Mouse (Mus musculus) layer of hippocampus, postnatal 10 days (tissue): Measurements from ENCODE around the gene Nova2. TPM values are rescaled to one million over a fixed set of nuclear protein-coding genes. Genes with fewer than 3 reads are reported as not detected.

Experiments
- DNase-seq, 2 experiments: peaks; one replicate each; pipeline ENCODE4 v3.0.0; 2021; ENCODE audit warnings: low spot score in 2 of 2
- total RNA-seq, 2 experiments: library from RNA; stranded (reverse); gene quantifications; 2 replicates each; pipeline ENCODE4 v1.2.3; 2021

Gene Nova2
- total RNA-seq, 2 experiments from 2014 or later: 106 to 112 TPM

DNA sequence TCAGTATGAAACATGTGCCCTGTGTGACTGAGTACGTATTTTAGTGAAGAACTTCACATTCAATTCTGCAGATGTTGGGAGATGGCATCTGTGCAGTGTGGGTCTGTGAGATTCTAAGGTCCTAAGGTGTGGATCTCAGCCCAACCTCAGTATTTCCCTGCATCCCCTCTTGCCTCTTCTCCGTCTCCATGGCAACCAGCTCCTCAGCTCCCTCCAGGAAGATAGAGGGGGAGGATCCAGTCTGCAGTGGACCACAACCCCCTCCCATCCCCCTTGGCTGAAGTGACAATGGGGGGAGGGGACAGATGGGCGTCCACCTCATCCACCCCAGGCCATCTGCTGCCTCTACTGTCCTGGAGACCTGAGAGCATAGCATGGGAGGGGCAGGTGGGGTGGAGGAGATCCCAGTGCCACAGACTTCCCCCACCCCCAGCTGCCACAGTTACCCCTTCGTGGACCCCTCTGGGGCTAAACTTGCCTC lies 1.9 kb upstream of the Nova2 start:
- peak; percentile 31 to 46 for DNase-seq

DNA sequence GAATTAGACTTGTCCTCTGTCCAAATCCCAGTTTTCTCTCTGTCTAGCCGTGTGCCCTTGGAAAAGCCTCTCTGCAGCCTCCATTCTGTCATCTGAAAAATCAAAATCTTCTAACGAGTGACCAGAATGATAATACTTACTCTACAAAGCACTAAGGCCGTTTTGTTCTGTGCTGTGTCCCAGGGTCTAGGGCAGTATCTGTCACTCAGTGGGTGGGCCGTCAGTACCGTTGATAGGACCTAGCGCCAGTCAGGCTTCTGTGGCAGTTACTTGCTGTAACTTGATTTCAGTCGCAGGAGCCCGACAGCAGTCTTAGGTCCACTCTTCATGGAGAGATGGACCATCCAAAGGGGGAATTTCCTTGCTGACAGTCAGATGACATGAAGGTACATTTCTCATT lies 1.4 kb upstream of the Nova2 start:
- peak in 1 of 2 experiments; percentile 15 for DNase-seq

DNA sequence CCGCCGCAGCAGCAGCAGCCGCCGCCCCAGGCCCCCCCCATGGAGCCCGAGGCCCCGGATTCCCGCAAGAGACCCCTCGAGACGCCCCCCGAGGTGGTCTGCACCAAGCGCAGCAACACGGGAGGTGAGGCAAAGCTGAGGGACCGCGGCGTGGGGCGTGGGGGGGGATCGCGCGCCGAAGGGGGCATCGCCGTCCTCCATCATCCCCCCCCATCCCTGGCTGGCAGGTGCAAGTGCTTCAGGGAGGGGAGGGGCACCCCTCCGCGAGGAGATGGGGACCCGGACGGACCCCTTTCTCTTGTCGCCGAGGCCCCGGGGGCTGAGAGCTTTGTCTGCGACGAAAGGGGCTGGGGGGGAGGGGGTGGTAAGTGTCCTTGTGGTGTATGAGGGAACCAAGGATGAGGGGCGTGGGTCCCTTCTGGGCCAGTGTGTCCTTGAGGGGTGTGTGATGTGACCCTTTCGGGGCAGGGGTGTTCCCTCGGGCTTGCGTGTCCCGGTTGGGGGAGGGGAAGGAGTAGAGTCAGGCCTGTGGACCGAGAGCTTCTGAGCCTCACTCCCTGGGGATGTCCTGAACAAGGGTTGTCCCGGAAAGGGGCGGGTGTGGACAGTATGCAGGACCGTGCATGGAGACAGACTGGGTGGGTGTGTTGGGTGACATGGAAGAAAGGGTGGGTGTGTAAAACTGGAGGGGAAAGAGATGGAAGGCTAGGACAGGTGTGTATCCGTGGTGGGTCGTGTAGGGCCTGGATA lies 528 bp downstream of the Nova2 start:
- DNase-seq: peak; percentile 45 to 63

DNA sequence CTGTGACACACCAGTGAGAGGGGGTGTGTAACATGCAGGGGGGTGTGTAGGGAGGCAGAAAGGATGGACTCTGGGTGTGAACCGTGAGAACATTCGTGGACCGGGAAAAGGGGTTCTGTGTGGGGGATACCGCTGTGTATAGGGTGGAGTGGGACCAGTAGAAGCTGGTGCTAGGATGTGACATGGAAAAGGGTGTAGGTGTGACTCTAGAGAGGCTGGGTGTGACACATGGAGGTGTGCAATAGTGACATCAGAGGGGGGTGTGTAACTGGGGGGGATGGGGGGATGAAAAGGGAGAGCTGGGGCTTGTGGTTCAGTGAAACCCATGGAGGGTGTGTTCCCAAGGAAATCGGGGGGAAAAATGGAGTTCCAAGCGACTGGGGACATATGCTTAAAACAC lies 1.2 kb downstream of the Nova2 start:
- no peak for DNase-seq

DNA sequence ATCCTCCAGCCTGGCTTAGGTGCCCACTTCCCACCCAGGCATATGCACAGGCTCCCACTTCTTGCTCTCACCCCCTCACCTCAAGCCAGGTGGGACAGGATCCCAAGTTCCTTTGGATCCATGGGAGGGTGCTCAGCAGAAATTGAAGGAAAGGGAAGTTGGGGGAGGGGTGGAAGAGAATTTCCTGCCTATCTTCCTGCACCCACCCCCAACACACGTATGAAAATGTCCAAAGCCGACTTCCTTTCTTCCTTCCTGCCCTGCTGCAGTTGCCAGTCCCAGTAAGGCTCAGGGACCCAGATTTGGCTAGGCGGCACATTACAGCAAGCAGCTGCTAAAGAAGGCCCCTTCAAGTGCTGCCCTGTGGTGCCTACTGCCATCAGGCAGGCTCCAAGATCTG lies 2.1 kb downstream of the Nova2 start:
- DNase-seq: no peak

DNA sequence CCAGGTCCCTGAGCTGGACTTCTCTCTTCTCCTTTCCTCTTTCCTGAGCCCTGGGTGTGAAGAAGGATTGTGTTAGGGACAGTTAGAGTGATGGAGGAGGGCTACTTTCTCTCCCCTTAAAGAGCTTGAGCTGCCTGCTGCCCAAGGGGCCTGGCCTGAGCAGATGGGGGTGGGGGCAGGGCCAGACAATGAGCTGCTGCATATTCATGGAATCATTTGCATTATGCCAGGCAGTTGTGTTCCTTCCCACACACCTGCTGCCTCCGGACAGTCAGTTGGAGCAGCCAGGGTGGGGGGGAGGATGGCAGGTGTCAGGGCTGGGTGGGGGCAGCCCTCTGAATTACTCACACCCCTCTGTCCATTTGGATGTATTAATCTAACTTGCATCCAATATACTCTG lies 16.7 kb downstream of the Nova2 start:
- DNase-seq: no peak

DNA sequence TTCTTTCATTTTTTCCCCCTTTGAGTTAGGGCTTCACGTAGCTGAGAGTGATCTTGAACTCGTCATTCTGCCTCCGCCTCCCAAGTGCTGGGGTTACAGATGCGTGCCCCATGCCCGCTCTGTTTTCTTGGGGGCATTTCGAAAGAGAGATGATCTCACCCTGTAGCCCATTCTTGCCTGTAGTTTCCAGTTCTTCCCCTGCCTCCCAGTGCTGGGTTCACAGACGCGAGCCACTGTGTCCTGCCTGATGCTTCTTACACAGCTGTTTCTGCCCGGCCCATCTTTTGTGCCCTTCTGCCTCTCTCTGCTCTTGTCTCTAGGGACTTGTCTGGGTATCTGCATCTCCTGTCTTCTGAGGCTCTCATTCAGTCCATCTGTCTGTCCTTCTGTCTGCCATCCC lies 17.1 kb downstream of the Nova2 start:
- no peak for DNase-seq

DNA sequence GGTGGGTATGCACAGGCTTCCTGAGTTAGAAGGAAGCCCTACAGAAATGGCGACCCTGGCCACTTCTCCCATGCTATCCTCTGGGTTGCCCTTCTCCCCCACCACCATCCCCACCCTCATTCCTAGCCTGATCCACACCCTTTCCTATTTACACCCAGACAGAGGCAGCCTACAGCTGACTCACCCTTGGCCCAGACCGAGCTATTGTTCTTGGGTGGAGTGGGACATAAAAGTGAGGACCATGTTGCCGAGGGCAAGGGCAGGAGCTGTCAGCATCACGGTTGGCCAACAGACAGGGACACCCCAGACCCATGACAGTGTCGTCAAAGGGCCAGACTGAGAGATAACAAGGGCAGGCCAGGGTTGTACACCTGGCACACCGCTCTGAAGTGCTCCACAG lies 22.5 kb downstream of the Nova2 start:
- no peak for DNase-seq

DNA sequence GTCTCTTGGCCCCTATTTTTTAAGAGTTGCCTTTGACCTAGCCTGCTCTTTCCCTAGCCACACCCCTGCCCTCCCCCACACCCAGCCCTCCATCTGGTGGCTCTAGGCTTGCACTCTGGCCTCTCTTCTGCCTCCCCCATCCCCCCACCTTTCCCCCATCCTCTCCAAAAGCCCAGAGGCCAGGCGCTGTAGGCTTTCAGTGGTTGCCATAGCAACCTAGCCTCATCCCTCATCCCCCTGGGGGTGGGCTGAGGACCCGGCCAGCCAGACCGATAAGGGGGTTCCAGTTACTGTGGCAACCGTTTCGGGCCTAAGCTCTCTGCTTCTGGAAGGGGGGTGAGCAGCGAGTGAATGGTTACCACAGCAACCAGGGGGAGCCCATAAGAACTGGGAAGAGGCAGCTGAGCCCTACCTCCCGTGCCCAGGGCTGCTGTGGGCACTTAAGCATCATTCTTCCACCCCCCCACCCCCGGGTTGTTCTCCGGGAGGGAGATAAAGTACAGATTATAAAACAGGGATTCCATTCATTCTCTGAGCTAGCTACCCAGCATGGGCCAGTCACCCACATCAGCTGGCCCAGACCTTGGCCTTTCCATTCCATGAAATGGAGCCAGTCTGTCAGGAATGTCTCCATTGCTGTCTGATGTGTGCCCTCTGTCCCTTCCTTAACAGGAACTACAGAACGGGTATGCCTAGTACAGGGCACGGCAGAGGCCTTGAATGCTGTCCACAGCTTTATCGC lies 24.3 kb downstream of the Nova2 start:
- peak; percentile 48 to 57 for DNase-seq

DNA sequence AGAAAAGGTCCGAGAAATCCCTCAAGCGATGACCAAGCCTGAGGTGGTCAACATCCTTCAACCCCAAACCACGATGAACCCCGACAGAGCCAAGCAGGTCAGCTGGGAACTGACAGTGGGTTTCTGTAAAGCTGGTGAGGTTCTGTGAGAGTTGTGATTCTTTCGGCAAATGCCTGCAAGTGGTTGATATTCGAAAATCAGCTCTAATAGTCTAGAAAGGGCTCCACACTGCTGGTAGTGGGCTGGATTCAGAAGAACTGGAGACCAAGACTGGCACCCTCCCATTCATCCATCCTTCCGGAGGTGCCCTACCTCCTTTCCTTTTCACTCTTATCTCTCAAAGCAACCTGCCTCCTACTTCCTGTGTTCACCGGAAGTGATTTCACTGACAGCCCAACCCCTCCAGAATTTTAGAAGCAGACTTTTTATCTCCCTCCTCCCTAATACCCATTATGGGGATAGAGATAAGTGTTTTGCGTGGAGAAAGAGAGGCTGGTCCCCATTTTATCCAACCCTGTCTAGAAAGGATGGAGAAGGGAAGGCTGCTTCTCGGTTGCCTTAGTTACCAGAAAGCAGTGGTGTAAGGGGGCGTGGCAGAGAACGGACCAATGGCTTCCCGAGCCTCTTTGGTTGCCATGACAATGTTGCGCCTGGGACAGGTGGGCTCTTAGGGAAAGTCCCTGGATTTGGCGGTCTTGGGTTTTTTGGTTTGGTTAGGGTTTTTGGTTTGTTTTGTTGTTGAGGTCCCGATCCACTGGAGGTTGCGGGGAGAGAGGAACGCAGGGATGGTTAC lies 25.0 kb downstream of the Nova2 start:
- DNase-seq: no peak

DNA sequence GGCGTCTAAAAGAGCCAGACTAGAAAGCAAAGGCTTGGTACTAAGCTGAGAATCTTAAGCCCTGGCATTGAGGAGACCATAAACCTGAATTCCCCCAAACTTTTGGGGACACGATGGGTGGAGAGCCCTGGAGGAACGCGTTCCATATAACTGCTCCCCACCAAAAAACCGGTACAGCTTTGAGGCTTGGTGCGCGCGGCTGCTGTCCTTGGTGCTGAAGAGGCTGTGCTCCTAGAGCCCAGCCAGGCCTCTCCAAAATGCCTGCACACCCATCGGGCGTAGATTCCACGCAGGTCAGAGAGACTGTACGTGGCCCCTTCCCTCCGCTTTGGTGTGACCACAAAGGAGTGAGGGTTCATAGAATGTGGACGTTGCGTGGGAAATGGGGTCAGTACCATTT lies 25.7 kb downstream of the Nova2 start:
- DNase-seq: no peak

DNA sequence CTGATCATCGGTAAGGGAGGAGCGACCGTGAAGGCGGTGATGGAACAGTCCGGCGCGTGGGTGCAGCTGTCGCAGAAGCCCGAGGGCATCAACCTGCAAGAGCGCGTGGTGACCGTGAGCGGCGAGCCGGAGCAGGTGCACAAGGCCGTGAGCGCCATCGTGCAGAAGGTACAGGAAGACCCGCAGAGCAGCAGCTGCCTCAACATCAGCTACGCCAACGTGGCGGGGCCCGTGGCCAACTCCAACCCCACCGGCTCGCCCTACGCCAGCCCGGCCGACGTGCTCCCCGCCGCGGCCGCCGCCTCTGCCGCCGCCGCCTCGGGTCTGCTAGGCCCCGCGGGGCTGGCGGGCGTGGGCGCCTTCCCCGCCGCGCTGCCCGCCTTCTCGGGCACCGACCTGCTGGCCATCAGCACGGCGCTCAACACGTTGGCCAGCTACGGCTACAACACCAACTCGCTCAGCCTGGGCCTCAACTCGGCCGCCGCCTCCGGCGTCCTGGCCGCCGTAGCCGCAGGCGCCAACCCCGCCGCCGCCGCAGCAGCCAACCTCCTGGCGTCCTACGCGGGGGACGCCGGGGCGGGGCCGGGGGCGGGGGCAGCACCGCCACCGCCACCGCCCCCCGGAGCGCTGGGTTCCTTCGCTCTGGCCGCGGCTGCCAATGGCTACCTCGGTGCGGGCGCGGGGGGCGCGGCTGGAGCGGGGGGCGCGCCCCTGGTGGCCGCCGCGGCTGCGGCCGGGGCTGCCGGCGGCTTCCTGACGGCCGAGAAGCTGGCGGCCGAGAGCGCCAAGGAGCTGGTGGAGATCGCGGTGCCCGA lies 32.1 kb downstream of the Nova2 start:
- DNase-seq: peak; percentile 50 to 65

DNA sequence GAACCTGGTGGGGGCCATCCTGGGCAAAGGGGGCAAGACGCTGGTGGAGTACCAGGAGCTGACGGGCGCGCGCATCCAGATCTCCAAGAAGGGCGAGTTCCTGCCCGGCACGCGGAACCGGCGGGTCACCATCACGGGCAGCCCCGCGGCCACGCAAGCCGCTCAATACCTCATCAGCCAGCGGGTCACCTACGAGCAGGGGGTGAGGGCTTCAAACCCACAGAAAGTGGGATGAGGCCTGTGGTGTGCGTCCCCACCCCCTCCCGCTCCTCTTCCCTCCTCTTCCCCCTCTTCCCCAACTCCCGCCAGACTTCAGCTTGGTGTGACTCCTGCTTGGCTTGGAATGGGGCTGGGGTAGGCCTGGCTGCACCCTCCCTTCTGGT lies 32.7 kb downstream of the Nova2 start:
- peak in 1 of 2 experiments; percentile 42 for DNase-seq

DNA sequence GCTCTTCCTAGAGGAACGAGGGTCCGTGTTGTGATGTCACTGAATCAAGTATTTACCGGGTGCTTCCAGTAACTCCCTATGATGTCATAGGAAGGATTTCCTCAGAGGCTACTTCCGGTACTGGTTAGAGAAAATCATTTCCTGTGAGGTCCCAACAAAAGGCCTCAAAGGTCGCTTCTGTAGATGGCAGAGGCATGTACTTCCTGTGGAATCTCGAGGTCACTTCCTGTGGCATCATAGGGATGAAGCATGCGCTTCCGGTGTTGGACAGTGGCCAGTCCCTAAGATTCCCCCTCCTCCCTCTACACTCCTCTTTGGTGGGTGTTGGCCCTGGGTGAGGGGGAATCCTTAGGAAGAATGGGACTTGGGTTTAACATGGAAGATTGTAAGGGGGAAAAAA lies 33.8 kb downstream of the Nova2 start:
- no peak for DNase-seq

DNA sequence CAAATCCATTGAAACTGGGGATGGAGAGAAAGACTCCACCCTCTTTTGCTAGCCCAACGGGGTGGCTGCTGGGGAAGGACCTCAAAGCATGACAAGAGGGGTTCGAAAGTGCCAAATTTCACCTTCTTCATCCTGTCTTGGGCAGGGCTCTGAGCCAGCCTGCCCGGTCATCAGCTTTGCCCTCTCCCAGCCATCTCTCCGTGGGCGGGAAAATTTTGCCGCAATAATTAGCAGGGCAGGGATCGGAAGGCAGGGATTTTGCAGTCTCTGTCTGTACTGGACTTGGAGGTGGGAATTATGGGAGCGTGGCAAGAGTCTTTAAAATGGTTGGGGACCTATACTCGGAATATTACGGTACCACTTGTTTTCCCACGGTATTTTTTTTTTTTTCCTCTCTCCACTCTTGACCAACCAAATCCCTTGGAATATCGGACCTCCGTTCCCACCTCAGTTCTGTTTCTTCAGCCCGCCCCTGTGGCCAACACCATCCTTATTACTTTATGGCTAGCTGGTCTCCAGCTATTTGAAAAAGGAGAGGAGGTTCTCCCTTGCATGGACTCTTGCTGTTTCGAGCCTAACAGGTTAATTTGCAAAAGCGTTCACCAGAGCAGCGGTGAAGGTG lies 36.6 kb downstream of the Nova2 start:
- no peak for DNase-seq

DNA sequence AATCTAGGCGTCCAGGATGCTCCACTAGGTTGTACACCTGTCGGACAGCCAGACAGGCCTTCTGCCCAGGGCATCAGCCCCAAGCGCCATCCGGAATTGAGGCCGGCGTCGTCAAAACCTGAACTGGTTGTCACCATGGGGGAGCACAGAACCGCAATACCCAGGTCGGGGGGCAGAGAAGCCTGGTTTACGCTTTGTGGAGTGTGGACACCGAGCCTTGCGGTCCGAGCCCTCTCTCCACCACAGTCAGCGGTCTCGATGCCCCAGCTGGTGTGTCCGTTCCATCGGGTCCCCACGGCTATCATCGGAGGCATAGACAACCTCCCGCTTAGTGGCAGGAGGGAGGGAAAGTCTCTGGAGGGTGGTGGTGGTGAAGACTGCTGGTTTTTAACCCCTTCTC lies 37.1 kb downstream of the Nova2 start:
- DNase-seq: no peak

DNA sequence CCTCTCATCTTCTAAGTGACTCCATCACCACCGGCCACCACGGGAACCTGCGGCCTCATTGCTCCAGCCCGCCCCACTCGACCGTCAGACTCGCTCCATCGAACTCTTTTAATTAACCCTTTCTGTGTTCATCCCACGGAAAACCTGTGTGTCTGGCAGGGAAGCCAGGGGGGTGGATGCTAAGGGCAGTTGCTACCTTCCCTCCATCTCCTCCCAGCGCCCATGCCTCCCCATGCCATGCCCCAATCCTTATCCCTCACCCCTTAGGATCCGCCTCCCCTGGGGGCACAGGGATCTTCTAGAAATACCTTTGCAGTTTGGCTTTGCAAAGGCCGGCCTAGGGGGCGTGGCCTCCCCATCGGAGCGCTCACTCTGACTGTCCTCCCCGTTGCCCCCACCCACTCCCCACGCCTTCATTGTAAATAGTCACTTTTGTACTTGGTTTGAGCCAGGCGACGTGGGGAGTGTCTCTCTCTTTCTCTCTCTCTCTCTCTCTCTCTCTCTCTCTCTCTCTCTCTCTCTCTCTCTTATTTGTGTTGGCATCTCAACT lies 37.7 kb downstream of the Nova2 start:
- DNase-seq: no peak

DNA sequence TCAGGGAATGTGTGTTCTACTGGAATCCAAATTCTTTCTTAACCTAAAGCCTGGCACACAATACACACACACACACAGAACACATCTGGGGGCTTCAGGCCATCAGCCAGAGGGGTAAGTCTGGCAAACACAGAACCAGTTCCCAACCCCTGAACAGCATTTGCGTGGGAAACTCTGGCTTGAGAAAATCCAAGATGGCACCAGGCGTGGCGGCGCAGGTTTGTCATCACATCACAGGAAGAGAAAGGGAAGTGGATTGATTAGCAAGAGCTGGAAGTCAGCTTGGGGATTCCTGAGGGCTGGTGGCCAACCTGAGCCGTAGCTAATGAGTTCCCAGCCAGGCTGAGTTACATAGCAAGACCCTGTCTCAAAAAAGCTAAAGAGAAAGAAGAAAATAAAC lies 39.6 kb downstream of the Nova2 start:
- DNase-seq: peak; percentile 44 to 51

DNA sequence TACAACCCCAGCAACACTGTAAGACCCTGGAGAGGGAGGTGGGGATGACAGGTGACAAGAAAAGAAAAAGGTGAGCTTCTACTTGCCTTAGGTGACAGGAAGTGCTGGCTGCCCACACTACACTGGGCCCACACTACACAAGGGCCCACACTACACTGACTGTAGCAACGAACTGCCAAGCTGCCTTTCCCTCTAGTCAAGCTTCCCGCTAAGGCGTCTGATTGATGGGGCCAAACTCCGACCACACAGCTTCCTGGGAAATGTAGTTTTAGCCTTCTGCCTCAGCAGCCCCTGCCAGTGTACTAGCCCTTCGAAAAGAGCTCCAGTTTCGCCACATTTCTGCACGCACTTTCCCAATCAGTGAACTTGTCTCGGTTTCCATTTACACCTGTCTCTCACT lies 41.9 kb downstream of the Nova2 start:
- no peak for DNase-seq

DNA sequence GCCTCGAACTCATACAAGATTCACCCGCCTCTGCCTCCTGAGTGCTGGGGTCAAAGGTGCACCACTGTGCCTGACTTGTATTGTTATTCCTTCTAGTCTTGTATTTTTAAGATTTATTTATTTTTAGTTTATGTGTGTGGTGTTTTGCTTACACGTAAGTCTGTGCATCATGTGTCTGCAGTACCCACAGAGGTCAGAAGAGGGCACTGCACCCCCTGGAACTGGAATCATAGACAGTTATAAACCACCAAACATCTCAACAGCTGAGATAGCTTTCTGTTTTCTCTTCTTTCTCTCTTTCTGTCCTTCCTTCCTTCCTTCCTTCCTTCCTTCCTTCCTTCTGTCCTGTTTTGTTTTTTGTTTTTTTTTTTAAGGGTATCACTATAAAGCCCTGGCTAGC lies 45.3 kb downstream of the Nova2 start:
- DNase-seq: no peak
